In genomic region chr10:59947296-59948073, GRCm38 (mm10) we compare ENCODE assay signal across 10 mouse cellular contexts. TPM values are rescaled to one million over a fixed set of nuclear protein-coding genes. Genes with fewer than 3 reads are reported as not detected.
DNase-seq lines count a peak whose midpoint lies in the region; ATAC-seq and TF ChIP-seq lines count a peak whose summit lies in the region.
"Had no signal": no experiment of that assay in that cellular context is flagged by ENCODE, and none has a peak within 500 bp of the region (broad histone marks: within the 10 kb centered on the region; RNA-seq: fewer than 3 reads in every experiment).

No protein-coding gene starts in this region.

- H3K9ac ChIP-seq in lung, embryonic 14.5 days, result no peak overlapping the region
- no peak overlapping the region for H3K9ac ChIP-seq in midbrain, postnatal 0 days (replicated peaks; ENCODE audit: low read length, poor library complexity, severe bottlenecking)
- H3K9ac ChIP-seq: neural tube, embryonic 12.5 days had no signal

- WGBS in lung, embryonic 14.5 days, result 60% methylated on average over 7 of the region's 7 CpGs
- 71% methylated on average over 7 of the region's 7 CpGs for WGBS in embryonic facial prominence, embryonic 10.5 days
- 55% methylated on average over 7 of the region's 7 CpGs for WGBS in midbrain, postnatal 0 days

- H3K36me3 ChIP-seq in lung, embryonic 14.5 days (ENCODE audit: insufficient read depth), result peaks cover 13% of the 10 kb centered on the region; the same call in 1 of the 2 replicates
- H3K36me3 ChIP-seq in embryonic facial prominence, embryonic 10.5 days (replicated peaks), result peaks cover 14% of the 10 kb centered on the region
- 0 out of 2 replicates have a peak, but pooled peaks cover 2% of the 10 kb centered on the region for H3K36me3 ChIP-seq in midbrain, postnatal 0 days (ENCODE audit: insufficient read depth, low read length)

- no peak for ATAC-seq in lung, embryonic 14.5 days (ENCODE audit: insufficient read depth)
- no peak for ATAC-seq in midbrain, postnatal 0 days (ENCODE audit: low FRiP score)
- no peak for ATAC-seq in erythroblast, adult 5-6 weeks (replicated peaks; ENCODE audit: low FRiP score, poor library complexity, severe bottlenecking)

- H3K4me2 ChIP-seq in lung, embryonic 14.5 days, result no peak overlapping the region
- H3K4me2 ChIP-seq in midbrain, postnatal 0 days (ENCODE audit: low read depth, low read length, poor library complexity, severe bottlenecking), result no peak overlapping the region
- H3K4me2 ChIP-seq: neural tube, embryonic 12.5 days had no signal

- 0 out of 2 replicates have a peak overlapping the region, but pooled peaks have one; percentile 95 for H3K27ac ChIP-seq in lung, embryonic 14.5 days (ENCODE audit: low read depth)
- peak overlapping the region; percentile 58 for H3K27ac ChIP-seq in embryonic facial prominence, embryonic 10.5 days (replicated peaks)
- H3K27ac ChIP-seq in midbrain, postnatal 0 days (ENCODE audit: low read depth, low read length), result 0 out of 2 replicates have a peak overlapping the region, but pooled peaks have one; percentile 32
- H3K27ac ChIP-seq: neural tube, embryonic 12.5 days had no signal

- TF ChIP-seq CTCF in lung, embryonic 14.5 days (IDR thresholded peaks at IDR 0.05; ENCODE audit: low read depth), result no peak
- TF ChIP-seq CTCF in midbrain, postnatal 0 days (IDR thresholded peaks at IDR 0.05), result no peak

- peaks cover 19% of the 10 kb centered on the region for H3K4me1 ChIP-seq in lung, embryonic 14.5 days (ENCODE audit: insufficient read depth)
- H3K4me1 ChIP-seq in embryonic facial prominence, embryonic 10.5 days, result peaks cover 56% of the 10 kb centered on the region
- H3K4me1 ChIP-seq in midbrain, postnatal 0 days (ENCODE audit: insufficient read depth, low read length), result peaks cover 18% of the 10 kb centered on the region

- no peaks in the 10 kb centered on the region for H3K27me3 ChIP-seq in lung, embryonic 14.5 days (ENCODE audit: insufficient read depth, low read length)
- no peaks in the 10 kb centered on the region for H3K27me3 ChIP-seq in embryonic facial prominence, embryonic 10.5 days (replicated peaks; ENCODE audit: low read depth, poor library complexity, severe bottlenecking)
- H3K27me3 ChIP-seq in midbrain, postnatal 0 days (ENCODE audit: insufficient read depth, low read length), result no peaks in the 10 kb centered on the region
- H3K27me3 ChIP-seq: neural tube, embryonic 12.5 days had no signal

- no peaks in the 10 kb centered on the region for H3K9me3 ChIP-seq in lung, embryonic 14.5 days (ENCODE audit: low read depth, low read length)
- H3K9me3 ChIP-seq in embryonic facial prominence, embryonic 10.5 days, result no peaks in the 10 kb centered on the region
- H3K9me3 ChIP-seq in midbrain, postnatal 0 days (ENCODE audit: low read length), result no peaks in the 10 kb centered on the region
- H3K9me3 ChIP-seq: neural tube, embryonic 12.5 days had no signal

- no peak for DNase-seq in lung, embryonic 14.5 days
- no peak for DNase-seq in lung, postnatal 25 days (ENCODE audit: low spot score)
- no peak for DNase-seq in embryonic facial prominence, embryonic 10.5 days (ENCODE audit: low spot score)
- DNase-seq in heart, postnatal 4 days, result peak; percentile 38
- no peak for DNase-seq in midbrain, postnatal 0 days (ENCODE audit: low spot score)
- no peak for DNase-seq in c-Kit-positive CD71-positive TER-119-positive erythroid progenitor cells, embryonic 14.5 days (ENCODE audit: low spot score)
- DNase-seq in right cerebral cortex, postnatal 36 days (ENCODE audit: low spot score in 2 of 2), result no peak
- DNase-seq: thymus, postnatal 36 days had no signal

- no peak overlapping the region for H3K4me3 ChIP-seq in lung, embryonic 14.5 days (ENCODE audit: low read depth, low read length)
- H3K4me3 ChIP-seq in embryonic facial prominence, embryonic 10.5 days, result no peak overlapping the region
- H3K4me3 ChIP-seq in midbrain, postnatal 0 days (ENCODE audit: low read depth, low read length), result no peak overlapping the region
- H3K4me3 ChIP-seq: neural tube, embryonic 12.5 days had no signal

RNA-seq across cellular contexts. Expression of gene Ddit4, which starts 4.1 kb away (rescaled TPM):
- 3.0 and 3.5 TPM in 2 replicates for polyA plus RNA-seq in lung, embryonic 14.5 days (2014; fragmentation: Nextera tagmentation; extraction: Ambion mirVana)
- 35.9 and 42.0 TPM in 2 replicates for polyA plus RNA-seq in embryonic facial prominence, embryonic 10.5 days (2016; fragmentation: Nextera tagmentation; extraction: Ambion mirVana)
- total RNA-seq in heart, postnatal 4 days (2021), result 10 to 100 TPM; 31.4 to 36.9 TPM
- total RNA-seq in midbrain, postnatal 0 days (2014; rRNA removed), result 56.6 and 57.5 TPM in 2 replicates
- polyA plus RNA-seq in midbrain, postnatal 0 days (2015; fragmentation: Nextera tagmentation; extraction: Ambion mirVana), result 43.4 and 43.6 TPM in 2 replicates
- 1.7 TPM in 1 of 2 replicates, not detected in the other for total RNA-seq in erythroblast, adult 5-6 weeks (2015; ENCODE audit: low replicate concordance)
- 0.17 and 0.84 TPM in 2 replicates for total RNA-seq in erythroblast, adult 5-6 weeks (2017; ENCODE audit: low replicate concordance)

RNA-seq across cellular contexts. Expression of gene Ascc1, which starts 55.1 kb away (rescaled TPM):
- 34.7 and 35.3 TPM in 2 replicates for polyA plus RNA-seq in lung, embryonic 14.5 days (2014; fragmentation: Nextera tagmentation; extraction: Ambion mirVana)
- polyA plus RNA-seq in embryonic facial prominence, embryonic 10.5 days (2016; fragmentation: Nextera tagmentation; extraction: Ambion mirVana), result 35.8 and 41.8 TPM in 2 replicates
- total RNA-seq in heart, postnatal 4 days (2021), result 10 to 100 TPM; 20.2 to 22.0 TPM
- 12.3 and 13.5 TPM in 2 replicates for total RNA-seq in midbrain, postnatal 0 days (2014; rRNA removed)
- polyA plus RNA-seq in midbrain, postnatal 0 days (2015; fragmentation: Nextera tagmentation; extraction: Ambion mirVana), result 50.1 TPM in 2 replicates
- 11.3 and 13.1 TPM in 2 replicates for total RNA-seq in erythroblast, adult 5-6 weeks (2015; ENCODE audit: low replicate concordance)
- 9.6 and 10.0 TPM in 2 replicates for total RNA-seq in erythroblast, adult 5-6 weeks (2017; ENCODE audit: low replicate concordance)

RNA-seq across cellular contexts. Expression of gene Anapc16, which starts 55.5 kb away (rescaled TPM):
- 108 and 109 TPM in 2 replicates for polyA plus RNA-seq in lung, embryonic 14.5 days (2014; fragmentation: Nextera tagmentation; extraction: Ambion mirVana)
- 104 and 109 TPM in 2 replicates for polyA plus RNA-seq in embryonic facial prominence, embryonic 10.5 days (2016; fragmentation: Nextera tagmentation; extraction: Ambion mirVana)
- 10 to 100 TPM; 70.5 to 73.5 TPM for total RNA-seq in heart, postnatal 4 days (2021)
- 56.9 and 57.4 TPM in 2 replicates for total RNA-seq in midbrain, postnatal 0 days (2014; rRNA removed)
- polyA plus RNA-seq in midbrain, postnatal 0 days (2015; fragmentation: Nextera tagmentation; extraction: Ambion mirVana), result 109 and 118 TPM in 2 replicates
- 16.3 and 21.3 TPM in 2 replicates for total RNA-seq in erythroblast, adult 5-6 weeks (2015; ENCODE audit: low replicate concordance)
- 23.4 and 27.5 TPM in 2 replicates for total RNA-seq in erythroblast, adult 5-6 weeks (2017; ENCODE audit: low replicate concordance)

Comparison
In these comparisons a context has a peak if more than half of its experiments do, and no peak if none do; other contexts are left out.
1. H3K27ac ChIP-seq: peak in every context shown above with its lines; median percentile 95 in lung, embryonic 14.5 days; 58 in embryonic facial prominence, embryonic 10.5 days; 32 in midbrain, postnatal 0 days.
2. RNA of gene Ddit4, which starts 4.1 kb away (total RNA-seq): 56.6 to 57.5 TPM in midbrain, postnatal 0 days and 31.4 to 36.9 TPM in heart, postnatal 4 days; 0.17 to 1.7 TPM in erythroblast, adult 5-6 weeks; every median in the first group is over 10 times any median in the second.